Comparison of ENCODE assay signal across 8 mouse cellular contexts in the genomic region with DNA sequence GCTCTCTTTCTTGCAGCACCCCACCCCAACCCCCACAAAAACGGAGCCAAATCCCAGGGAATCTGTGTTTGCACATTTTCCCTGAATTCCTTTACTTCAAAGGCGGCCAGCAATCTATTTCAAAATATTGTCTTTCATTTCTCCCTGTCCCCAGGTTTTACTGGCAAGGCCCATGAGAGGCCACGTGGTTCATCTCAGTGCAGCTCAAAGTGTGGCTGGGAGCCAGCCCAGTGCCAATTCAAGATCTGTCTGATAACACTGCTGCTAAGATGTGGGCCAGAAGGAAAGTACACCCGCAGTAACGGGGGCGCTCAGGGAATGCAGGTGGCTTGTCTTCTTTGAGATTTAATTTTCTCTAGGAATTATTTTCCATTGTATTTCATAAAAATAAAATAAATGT. TPM values are rescaled to one million over a fixed set of nuclear protein-coding genes. Genes with fewer than 3 reads are reported as not detected.
DNase-seq lines count a peak whose midpoint lies in the region; ATAC-seq and TF ChIP-seq lines count a peak whose summit lies in the region.

No protein-coding gene starts in this region.

- peaks cover 16% of the 10 kb centered on the region for H3K36me3 ChIP-seq in hindbrain, postnatal 0 days (ENCODE audit: insufficient read depth, low read length)
- no peaks in the 10 kb centered on the region; the same call in 1 of the 2 replicates for H3K36me3 ChIP-seq in midbrain, embryonic 11.5 days (ENCODE audit: control insufficient read depth, insufficient read depth, low read length)

- H3K27ac ChIP-seq in hindbrain, postnatal 0 days, result peak overlapping the region; percentile 76
- H3K27ac ChIP-seq in midbrain, embryonic 11.5 days (ENCODE audit: low read depth, low read length), result no peak overlapping the region

- TF ChIP-seq CTCF in hindbrain, postnatal 0 days (IDR thresholded peaks at IDR 0.05; ENCODE audit: low read depth), result no peak

- H3K27me3 ChIP-seq in hindbrain, postnatal 0 days (ENCODE audit: insufficient read depth, low read length), result no peaks in the 10 kb centered on the region
- no peaks in the 10 kb centered on the region; the same call in 1 of the 2 replicates for H3K27me3 ChIP-seq in midbrain, embryonic 11.5 days (ENCODE audit: control insufficient read depth, insufficient read depth, low read length)

- H3K9ac ChIP-seq in hindbrain, postnatal 0 days (replicated peaks; ENCODE audit: low read length), result peak overlapping the region; percentile 59
- H3K9ac ChIP-seq in midbrain, embryonic 11.5 days (ENCODE audit: low read length), result no peak overlapping the region

- 17% methylated on average over 6 of the region's 6 CpGs for WGBS in hindbrain, postnatal 0 days
- WGBS in midbrain, embryonic 11.5 days, result 24% methylated on average over 6 of the region's 6 CpGs

- peak; percentile 19 for DNase-seq in thymus, postnatal 0 days (ENCODE audit: low spot score)
- DNase-seq in thymus, adult 18-20 months, result no peak
- DNase-seq in cerebellum, postnatal 10 days, result peak; percentile 87 to 88
- peak; percentile 71 for DNase-seq in hindbrain, postnatal 0 days (ENCODE audit: low spot score)
- DNase-seq in left cerebral cortex, postnatal 36 days (ENCODE audit: low spot score in 2 of 2), result peak; percentile 64 to 70
- no peak for DNase-seq in midbrain, embryonic 11.5 days (ENCODE audit: low spot score, missing footprints)
- DNase-seq in gastrocnemius, postnatal 4 days (ENCODE audit: low spot score in 2 of 2), result no peak
- no peak for DNase-seq in gastrocnemius, postnatal 14 days

- intact Hi-C loops in left cerebral cortex, postnatal 36 days (cut with DNase I), result loop anchor here (5.0 kb wide), 1 partner anchor 55 kb away; no protein-coding TSS in a partner anchor
- intact Hi-C loops in gastrocnemius, postnatal 14 days (cut with DNase I; ENCODE audit: low total_unique reads), result loop anchor here (5.0 kb wide), 1 partner anchor 55 kb away; no protein-coding TSS in a partner anchor

- peak overlapping the region; percentile 36 for H3K4me3 ChIP-seq in hindbrain, postnatal 0 days (ENCODE audit: low read length)
- H3K4me3 ChIP-seq in midbrain, embryonic 11.5 days (ENCODE audit: low read depth, low read length), result peak overlapping the region; percentile 35; the same call in 1 of the 2 replicates

- H3K4me1 ChIP-seq in hindbrain, postnatal 0 days (ENCODE audit: insufficient read depth, low read length), result peaks cover 4% of the 10 kb centered on the region
- peaks cover 7% of the 10 kb centered on the region; the same call in 1 of the 2 replicates for H3K4me1 ChIP-seq in midbrain, embryonic 11.5 days (ENCODE audit: control insufficient read depth, insufficient read depth, low read length)

- H3K9me3 ChIP-seq in hindbrain, postnatal 0 days (ENCODE audit: low read length), result no peaks in the 10 kb centered on the region
- H3K9me3 ChIP-seq in midbrain, embryonic 11.5 days (ENCODE audit: control insufficient read depth, low read length), result no peaks in the 10 kb centered on the region

- peak overlapping the region; percentile 75 for H3K4me2 ChIP-seq in hindbrain, postnatal 0 days (ENCODE audit: low read depth, low read length)
- peak overlapping the region; percentile 76 for H3K4me2 ChIP-seq in midbrain, embryonic 11.5 days

- 0 out of 2 replicates have a peak, but pooled peaks have one; percentile 33 for ATAC-seq in hindbrain, postnatal 0 days
- no peak for ATAC-seq in midbrain, embryonic 11.5 days (ENCODE audit: low FRiP score)

RNA-seq across cellular contexts. Expression of gene Pomc, which starts 27.5 kb away (rescaled TPM):
- polyA plus RNA-seq in thymus, postnatal 0 days (2015; fragmentation: Nextera tagmentation; extraction: Ambion mirVana), result 8.4 and 9.1 TPM in 2 replicates
- 5.3 and 5.7 TPM in 2 replicates for total RNA-seq in hindbrain, postnatal 0 days (2014; rRNA removed)
- polyA plus RNA-seq in hindbrain, postnatal 0 days (2015; fragmentation: Nextera tagmentation; extraction: Ambion mirVana), result 3.5 and 4.2 TPM in 2 replicates
- total RNA-seq in left cerebral cortex, postnatal 36 days (2021), result 1 to 10 TPM; 1.6 to 3.2 TPM
- polyA plus RNA-seq in midbrain, embryonic 11.5 days (2014; fragmentation: Nextera tagmentation; extraction: Ambion mirVana), result 6.9 and 7.3 TPM in 2 replicates
- total RNA-seq in gastrocnemius, postnatal 4 days (2021), result under 1 TPM; 0.65 to 0.76 TPM
- total RNA-seq in gastrocnemius, postnatal 14 days (2021), result under 1 TPM; 0.29 to 0.31 TPM

RNA-seq across cellular contexts. Expression of gene Efr3b, which starts 56.5 kb away (rescaled TPM):
- polyA plus RNA-seq in thymus, postnatal 0 days (2015; fragmentation: Nextera tagmentation; extraction: Ambion mirVana), result 0.65 and 0.77 TPM in 2 replicates
- 159 and 174 TPM in 2 replicates for total RNA-seq in hindbrain, postnatal 0 days (2014; rRNA removed)
- 26.1 and 29.0 TPM in 2 replicates for polyA plus RNA-seq in hindbrain, postnatal 0 days (2015; fragmentation: Nextera tagmentation; extraction: Ambion mirVana)
- 100 to 1,000 TPM; 105 TPM for total RNA-seq in left cerebral cortex, postnatal 36 days (2021)
- 11.4 and 11.7 TPM in 2 replicates for polyA plus RNA-seq in midbrain, embryonic 11.5 days (2014; fragmentation: Nextera tagmentation; extraction: Ambion mirVana)
- 10 to 100 TPM; 12.2 to 13.0 TPM for total RNA-seq in gastrocnemius, postnatal 4 days (2021)
- total RNA-seq in gastrocnemius, postnatal 14 days (2021), result 1 to 10 TPM; 3.1 to 4.4 TPM

Comparison
In these comparisons a context has a peak if more than half of its experiments do, and no peak if none do; other contexts are left out.
1. DNase-seq: peak in thymus, postnatal 0 days (single experiment), cerebellum, postnatal 10 days (2 of 2), hindbrain, postnatal 0 days (single experiment) and left cerebral cortex, postnatal 36 days (2 of 2); none in thymus, adult 18-20 months (0 of 2), midbrain, embryonic 11.5 days (single experiment), gastrocnemius, postnatal 4 days (0 of 2) and gastrocnemius, postnatal 14 days (single experiment).
2. RNA of gene Efr3b, which starts 56.5 kb away (total RNA-seq): 159 to 174 TPM in hindbrain, postnatal 0 days and 105 TPM in left cerebral cortex, postnatal 36 days; 12.2 to 13.0 TPM in gastrocnemius, postnatal 4 days and 3.1 to 4.4 TPM in gastrocnemius, postnatal 14 days; every median in the first group is over 4 times any median in the second.